Mouse (Mus musculus) embryonic facial prominence, embryonic 12.5 days (tissue): ENCODE measurements around the gene Lmx1a. TPM values are rescaled to one million over a fixed set of nuclear protein-coding genes. Genes with fewer than 3 reads are reported as not detected.

Experiments
- ATAC-seq: fragments of 200-750 bp; cut with Nextera tagmentation; 2 replicates; pipeline ENCODE4 v1.8.0; 2017; ENCODE audit not compliant: insufficient number of reproducible peaks, insufficient read depth, low FRiP score, low TSS enrichment
- H3K27ac ChIP-seq: fragments of 300-500 bp; sonication (generic); 2 replicates; pipeline ENCODE4 v1.5.1; 2016; ENCODE audit warnings: mild to moderate bottlenecking
- H3K27me3 ChIP-seq: fragments of 300-500 bp; sonication (generic); 2 replicates; pipeline ENCODE4 v1.6.1; 2016; ENCODE audit warnings: mild to moderate bottlenecking, moderate library complexity
- H3K36me3 ChIP-seq: fragments of 300-500 bp; sonication (generic); 2 replicates; pipeline ENCODE4 v1.6.1; 2016; ENCODE audit warnings: mild to moderate bottlenecking
- H3K4me1 ChIP-seq: fragments of 300-500 bp; sonication (generic); 2 replicates; pipeline ENCODE4 v1.6.1; 2016
- H3K4me2 ChIP-seq: fragments of 300-500 bp; sonication (generic); replicated peaks from 2 replicates; pipeline ENCODE4 v1.6.1; 2016; ENCODE audit warnings: mild to moderate bottlenecking, moderate library complexity
- H3K4me3 ChIP-seq: fragments of 300-500 bp; sonication (generic); 2 replicates; pipeline ENCODE4 v1.5.1; 2016; ENCODE audit warnings: mild to moderate bottlenecking
- H3K9ac ChIP-seq: fragments of 300-500 bp; sonication (generic); 2 replicates; pipeline ENCODE4 v1.6.1; 2016; ENCODE audit warnings: mild to moderate bottlenecking, moderate library complexity
- H3K9me3 ChIP-seq: fragments of 300-500 bp; sonication (generic); 2 replicates; pipeline ENCODE4 v1.6.1; 2016; ENCODE audit warnings: mild to moderate bottlenecking, moderate library complexity
- WGBS: fragments of 180-500 bp; shearing (Covaris S2); methylation state at CpG from one replicate; pipeline ENCODE4 v1.1.7; 2016; 5-methylcytosine and 5-hydroxymethylcytosine counted together
- polyA plus RNA-seq: library from polyadenylated mRNA; unstranded; fragments of >200 nt; fragmentation: Nextera tagmentation; extraction: Ambion mirVana; gene quantifications from 2 replicates; pipeline ENCODE4 v1.2.1, GENCODE M21; 2016

Lmx1a gene
- 1.8 and 4.4 TPM in 2 replicates for polyA plus RNA-seq

GRCm38 (mm10) chr1:167689232-167689261 lies at the start of gene Lmx1a:
Gene Lmx1a, plus strand, starts transcription at chr1:167689237.
- 0% methylated on average over 3 of the region's 3 CpGs for WGBS
- H3K9ac ChIP-seq: peak within 1 kb of the TSS; percentile 59

GRCm38 (mm10) chr1:167644866-167645537 lies 44.0 kb upstream of the Lmx1a start:
- H3K36me3 ChIP-seq: no peaks in the 10 kb centered on the region
- H3K4me2 ChIP-seq: 0 out of 2 replicates have a peak overlapping the region, but pooled peaks have one; percentile 20
- ATAC-seq: peak; percentile 83; the same call in 1 of the 2 replicates
- H3K4me1 ChIP-seq: peaks cover 10% of the 10 kb centered on the region; the same call in 1 of the 2 replicates
- no peak overlapping the region for H3K27ac ChIP-seq
- peaks cover 7% of the 10 kb centered on the region; the same call in 1 of the 2 replicates for H3K27me3 ChIP-seq
- no peak overlapping the region for H3K4me3 ChIP-seq
- H3K9me3 ChIP-seq: no peaks in the 10 kb centered on the region
- 17% methylated on average over 16 of the region's 16 CpGs for WGBS
- no peak overlapping the region for H3K9ac ChIP-seq

More at GRCm38 (mm10) chr1:167689232-167689261, at the start of gene Lmx1a:
- Histone ChIP-seq H3K9me3 (no peaks in the 10 kb centered on the region), H3K4me1 (peaks cover 15% of the 10 kb centered on the region), H3K27me3 (peaks cover 71% of the 10 kb centered on the region), H3K36me3 (no peaks in the 10 kb centered on the region), H3K4me2 (peak within 1 kb of the TSS; percentile 84), H3K27ac (no peak within 1 kb of the TSS), H3K4me3 (peak within 1 kb of the TSS; percentile 48)
- ATAC-seq: no peak

- no peak for ATAC-seq
- no peaks in the 10 kb centered on the region for H3K9me3 ChIP-seq
- H3K4me1 ChIP-seq: peaks cover 10% of the 10 kb centered on the region; the same call in 1 of the 2 replicates
- no peak overlapping the region for H3K9ac ChIP-seq
- H3K4me3 ChIP-seq: no peak overlapping the region
- no peak overlapping the region for H3K4me2 ChIP-seq
- 0 out of 2 replicates have a peak, but pooled peaks cover 4% of the 10 kb centered on the region for H3K27me3 ChIP-seq
- H3K27ac ChIP-seq: no peak overlapping the region
- H3K36me3 ChIP-seq: no peaks in the 10 kb centered on the region
- WGBS: 33% methylated on average over 3 of the region's 3 CpGs
Observed at GRCm38 (mm10) chr1:167648670-167649069, 40.4 kb upstream of the Lmx1a start.

GRCm38 (mm10) chr1:167649122-167649633 lies 39.9 kb upstream of the Lmx1a start:
- 56% methylated on average over 11 of the region's 11 CpGs for WGBS
- H3K4me2 ChIP-seq: no peak overlapping the region
- no peak overlapping the region for H3K9ac ChIP-seq
- H3K36me3 ChIP-seq: no peaks in the 10 kb centered on the region
- no peaks in the 10 kb centered on the region for H3K9me3 ChIP-seq
- H3K4me3 ChIP-seq: no peak overlapping the region
- 0 out of 2 replicates have a peak, but pooled peaks cover 4% of the 10 kb centered on the region for H3K27me3 ChIP-seq
- H3K4me1 ChIP-seq: peaks cover 10% of the 10 kb centered on the region; the same call in 1 of the 2 replicates
- no peak for ATAC-seq
- peak overlapping the region; percentile 30 for H3K27ac ChIP-seq

- H3K4me2 ChIP-seq: no peak overlapping the region
- peaks cover 6% of the 10 kb centered on the region; the same call in 1 of the 2 replicates for H3K27me3 ChIP-seq
- peaks cover 10% of the 10 kb centered on the region; the same call in 1 of the 2 replicates for H3K4me1 ChIP-seq
- no peak for ATAC-seq
- H3K9ac ChIP-seq: no peak overlapping the region
- 77% methylated on average over 2 of the region's 2 CpGs for WGBS
- no peak overlapping the region for H3K27ac ChIP-seq
- no peaks in the 10 kb centered on the region for H3K9me3 ChIP-seq
- H3K36me3 ChIP-seq: no peaks in the 10 kb centered on the region
- no peak overlapping the region for H3K4me3 ChIP-seq
Observed at GRCm38 (mm10) chr1:167652336-167652735, 36.7 kb upstream of the Lmx1a start.

- 90% methylated on average over 3 of the region's 3 CpGs for WGBS
- H3K27me3 ChIP-seq: peaks cover 35% of the 10 kb centered on the region
- H3K4me1 ChIP-seq: peaks cover 10% of the 10 kb centered on the region
Observed at GRCm38 (mm10) chr1:167659065-167659464, 30.0 kb upstream of the Lmx1a start.

GRCm38 (mm10) chr1:167660521-167661101 lies 28.4 kb upstream of the Lmx1a start:
- H3K27ac ChIP-seq: no peak overlapping the region
- peak overlapping the region; percentile 56 for H3K4me2 ChIP-seq
- H3K9me3 ChIP-seq: no peaks in the 10 kb centered on the region
- H3K4me3 ChIP-seq: peak overlapping the region; percentile 28
- H3K4me1 ChIP-seq: peaks cover 10% of the 10 kb centered on the region
- no peaks in the 10 kb centered on the region for H3K36me3 ChIP-seq
- WGBS: under 1% methylated on average over 21 of the region's 21 CpGs
- peak; percentile 58; the same call in 1 of the 2 replicates for ATAC-seq
- peaks cover 35% of the 10 kb centered on the region for H3K27me3 ChIP-seq
- H3K9ac ChIP-seq: peak overlapping the region; percentile 20; the same call in 1 of the 2 replicates

More at GRCm38 (mm10) chr1:167659065-167659464, 30.0 kb upstream of the Lmx1a start:
- H3K4me2 ChIP-seq: no peak overlapping the region
- no peaks in the 10 kb centered on the region for H3K36me3 ChIP-seq
- ATAC-seq: no peak
- no peak overlapping the region for H3K9ac ChIP-seq
- no peak overlapping the region for H3K27ac ChIP-seq
- H3K9me3 ChIP-seq: no peaks in the 10 kb centered on the region
- no peak overlapping the region for H3K4me3 ChIP-seq

- Histone ChIP-seq H3K4me3 (peak overlapping the region; percentile 28), H3K27me3 (peaks cover 35% of the 10 kb centered on the region), H3K4me2 (peak overlapping the region; percentile 56), H3K27ac (no peak overlapping the region), H3K9ac (peak overlapping the region; percentile 20; the same call in 1 of the 2 replicates), H3K4me1 (peaks cover 10% of the 10 kb centered on the region), H3K9me3 (no peaks in the 10 kb centered on the region), H3K36me3 (no peaks in the 10 kb centered on the region)
- WGBS: 1% methylated on average over 19 of the region's 19 CpGs
- peak; percentile 79 for ATAC-seq
Observed at GRCm38 (mm10) chr1:167661123-167661522, 27.9 kb upstream of the Lmx1a start.

- WGBS: 28% methylated on average over 5 of the region's 5 CpGs
- H3K27me3 ChIP-seq: peaks cover 30% of the 10 kb centered on the region
Observed at GRCm38 (mm10) chr1:167663136-167663535, 25.9 kb upstream of the Lmx1a start.

GRCm38 (mm10) chr1:167669796-167670195 lies 19.2 kb upstream of the Lmx1a start:
- WGBS: 27% methylated on average over 6 of the region's 6 CpGs
- H3K4me3 ChIP-seq: no peak overlapping the region

More at GRCm38 (mm10) chr1:167663136-167663535, 25.9 kb upstream of the Lmx1a start:
- H3K4me1 ChIP-seq: peaks cover 10% of the 10 kb centered on the region
- no peak overlapping the region for H3K9ac ChIP-seq
- no peak overlapping the region for H3K4me2 ChIP-seq
- no peaks in the 10 kb centered on the region for H3K9me3 ChIP-seq
- H3K36me3 ChIP-seq: no peaks in the 10 kb centered on the region
- no peak overlapping the region for H3K27ac ChIP-seq
- H3K4me3 ChIP-seq: no peak overlapping the region
- ATAC-seq: no peak

GRCm38 (mm10) chr1:167672433-167672987 lies 16.5 kb upstream of the Lmx1a start:
- Histone ChIP-seq H3K4me2 (no peak overlapping the region), H3K9me3 (no peaks in the 10 kb centered on the region), H3K36me3 (no peaks in the 10 kb centered on the region), H3K27me3 (peaks cover 38% of the 10 kb centered on the region), H3K4me1 (peaks cover 6% of the 10 kb centered on the region; the same call in 1 of the 2 replicates), H3K4me3 (no peak overlapping the region), H3K27ac (no peak overlapping the region), H3K9ac (no peak overlapping the region)
- 19% methylated on average over 17 of the region's 17 CpGs for WGBS
- no peak for ATAC-seq

More at GRCm38 (mm10) chr1:167669796-167670195, 19.2 kb upstream of the Lmx1a start:
- H3K4me2 ChIP-seq: no peak overlapping the region
- no peak overlapping the region for H3K27ac ChIP-seq
- no peaks in the 10 kb centered on the region for H3K9me3 ChIP-seq
- peaks cover 6% of the 10 kb centered on the region; the same call in 1 of the 2 replicates for H3K4me1 ChIP-seq
- H3K27me3 ChIP-seq: peaks cover 38% of the 10 kb centered on the region
- ATAC-seq: no peak
- H3K9ac ChIP-seq: no peak overlapping the region
- H3K36me3 ChIP-seq: no peaks in the 10 kb centered on the region
